In the genomic region with DNA sequence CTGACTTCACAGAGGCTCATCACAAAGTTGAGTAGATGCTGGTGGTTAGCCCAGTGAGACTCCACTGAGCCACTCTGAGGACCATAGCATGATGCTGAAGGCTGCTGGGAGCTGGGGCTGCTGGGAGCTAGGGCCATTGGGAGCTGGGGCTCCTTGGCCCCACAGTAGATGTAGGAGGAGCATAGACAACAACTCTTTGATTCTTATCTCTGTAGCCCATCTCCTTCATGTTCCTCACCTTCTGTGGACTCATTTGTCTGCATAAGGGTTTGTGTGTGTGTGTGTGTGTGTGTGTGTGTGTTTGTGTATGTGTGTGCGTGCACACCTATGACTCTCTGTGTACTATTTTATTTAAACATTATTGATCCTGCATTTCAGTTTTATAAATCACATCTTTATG, we compare ENCODE assay signal across 14 mouse cellular contexts.
"Had no signal": no experiment of that assay in that cellular context is flagged by ENCODE, and none has a peak within 500 bp of the region (broad histone marks: within the 10 kb centered on the region; RNA-seq: fewer than 3 reads in every experiment).

No protein-coding gene starts in this region.

- H3K4me2 ChIP-seq: lung, embryonic 15.5 days; midbrain, embryonic 11.5 days; midbrain, embryonic 13.5 days; midbrain, embryonic 15.5 days; neural tube, embryonic 12.5 days; stomach, embryonic 15.5 days had no signal

- H3K27me3 ChIP-seq: lung, embryonic 15.5 days; megakaryocyte, embryonic 14.5 days; midbrain, embryonic 13.5 days; midbrain, embryonic 15.5 days; neural tube, embryonic 12.5 days; stomach, embryonic 15.5 days had no signal

- H3K36me3 ChIP-seq: lung, embryonic 15.5 days; midbrain, embryonic 13.5 days; midbrain, embryonic 15.5 days; neural tube, embryonic 12.5 days; stomach, embryonic 15.5 days had no signal

- H3K9me3 ChIP-seq: lung, embryonic 15.5 days; megakaryocyte, embryonic 14.5 days; midbrain, embryonic 13.5 days; midbrain, embryonic 15.5 days; neural tube, embryonic 12.5 days; stomach, embryonic 15.5 days had no signal

- H3K4me1 ChIP-seq: lung, embryonic 15.5 days; midbrain, embryonic 13.5 days; midbrain, embryonic 15.5 days; neural tube, embryonic 12.5 days had no signal

- H3K27ac ChIP-seq: lung, embryonic 15.5 days; macrophage; midbrain, embryonic 13.5 days; midbrain, embryonic 15.5 days; neural tube, embryonic 12.5 days; stomach, embryonic 15.5 days had no signal

- H3K9ac ChIP-seq: liver, postnatal 0 days; lung, embryonic 15.5 days; midbrain, embryonic 13.5 days; midbrain, embryonic 15.5 days; neural tube, embryonic 12.5 days; stomach, embryonic 15.5 days had no signal

- H3K4me3 ChIP-seq: lung, embryonic 15.5 days; megakaryocyte, embryonic 14.5 days; midbrain, embryonic 13.5 days; midbrain, embryonic 15.5 days; neural tube, embryonic 12.5 days; stomach, embryonic 15.5 days had no signal

- DNase-seq: liver, postnatal 0 days; lung, adult 2 months; lung, postnatal 14 days; right cerebral cortex, postnatal 14 days; thymus, postnatal 14 days; thymus, postnatal 36 days had no signal
